Mouse (Mus musculus): Measurements from ENCODE around the gene Rai14.

Rai14 gene

DNA sequence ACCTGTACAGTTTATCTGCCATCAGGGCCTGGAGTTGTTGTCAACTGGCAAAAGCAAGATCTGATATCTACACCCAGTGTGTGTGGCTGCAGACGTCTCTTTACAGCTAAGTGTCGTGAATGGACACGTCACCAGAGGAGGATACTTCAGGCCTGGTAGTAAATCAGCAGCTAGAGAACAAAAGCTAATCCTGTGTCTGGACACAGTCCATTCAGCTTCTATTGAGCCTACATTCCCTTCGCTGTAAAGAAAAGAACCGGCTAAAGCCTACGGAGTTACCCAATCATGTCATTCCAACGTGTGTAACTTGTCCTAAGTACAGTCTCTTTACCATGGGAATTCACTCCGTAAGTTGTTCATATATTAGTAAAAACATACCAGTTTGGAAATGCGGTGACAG, 103.4 kb downstream of the Rai14 start:
- DNase-seq (ENCODE audit: low spot score in 2 of 2) = no peak

DNA sequence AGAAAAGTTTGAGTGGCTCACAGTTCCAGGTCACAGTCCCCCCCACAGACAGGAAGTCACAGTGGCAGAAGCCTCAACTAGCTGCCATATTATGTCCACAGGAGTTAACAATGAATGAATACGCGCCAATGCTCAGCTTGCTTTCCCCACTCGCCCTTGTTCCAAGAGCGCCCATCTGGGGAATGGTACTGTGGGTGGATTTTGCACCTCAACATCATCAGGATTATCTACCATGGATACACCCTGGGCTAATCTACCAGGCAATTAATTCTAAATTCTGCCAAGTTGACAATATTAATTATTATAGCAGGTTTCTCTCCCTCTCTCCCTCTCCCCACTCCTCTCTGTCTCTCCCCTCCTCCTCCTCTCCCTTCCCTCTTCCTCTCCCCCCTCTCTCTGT, 105.3 kb downstream of the Rai14 start:
- DNase-seq (ENCODE audit: low spot score in 2 of 2) = no peak

DNA sequence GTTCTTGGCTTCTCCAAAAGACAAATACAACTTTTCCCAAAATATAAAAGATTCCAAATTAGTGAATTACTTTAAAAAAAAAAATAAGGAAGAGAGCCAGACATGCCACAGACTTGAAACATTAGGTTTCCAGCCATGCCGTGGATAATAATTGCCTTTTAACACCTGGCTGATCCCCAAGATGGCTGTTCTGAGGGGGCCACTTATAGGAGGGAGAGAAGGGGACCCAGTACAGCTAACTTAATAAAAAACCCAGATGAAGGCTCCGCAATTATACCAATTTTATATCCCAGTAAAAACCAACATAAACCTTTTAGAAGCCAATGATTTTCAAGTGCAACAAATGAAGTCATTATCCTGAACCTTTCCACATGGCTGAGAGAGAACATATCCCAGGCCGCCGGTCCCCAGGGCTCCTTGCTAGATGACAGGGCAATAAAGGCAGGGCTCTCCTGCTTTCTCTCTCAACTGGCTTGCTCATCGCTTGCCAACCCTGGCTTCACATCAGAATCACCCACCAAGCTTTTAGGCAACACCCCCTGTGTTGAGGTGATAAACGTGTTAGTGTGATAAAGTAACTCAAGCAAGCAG, 105.8 kb downstream of the Rai14 start:
- DNase-seq (ENCODE audit: low spot score in 2 of 2) = no peak

DNA sequence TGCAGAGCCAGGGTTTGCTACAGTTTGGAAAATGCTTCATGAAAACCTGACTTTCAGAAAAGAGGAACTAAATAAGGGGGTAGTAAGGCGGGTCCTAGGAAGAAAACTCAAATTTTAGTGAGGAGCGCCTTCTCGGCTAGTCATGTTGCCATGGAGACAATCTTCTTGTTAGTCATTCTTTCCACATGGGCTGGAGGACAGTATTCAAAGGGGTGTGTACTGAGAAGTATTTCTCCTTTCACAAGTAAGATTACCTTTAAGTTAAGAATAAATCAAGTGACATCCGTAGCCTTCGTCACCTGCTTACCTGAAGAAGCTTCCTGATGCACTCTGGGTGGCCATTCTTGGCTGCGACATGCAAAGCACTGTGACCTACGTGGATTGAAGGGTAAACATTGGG, 115.0 kb downstream of the Rai14 start:
- no peak for DNase-seq (ENCODE audit: low spot score in 2 of 2)

DNA sequence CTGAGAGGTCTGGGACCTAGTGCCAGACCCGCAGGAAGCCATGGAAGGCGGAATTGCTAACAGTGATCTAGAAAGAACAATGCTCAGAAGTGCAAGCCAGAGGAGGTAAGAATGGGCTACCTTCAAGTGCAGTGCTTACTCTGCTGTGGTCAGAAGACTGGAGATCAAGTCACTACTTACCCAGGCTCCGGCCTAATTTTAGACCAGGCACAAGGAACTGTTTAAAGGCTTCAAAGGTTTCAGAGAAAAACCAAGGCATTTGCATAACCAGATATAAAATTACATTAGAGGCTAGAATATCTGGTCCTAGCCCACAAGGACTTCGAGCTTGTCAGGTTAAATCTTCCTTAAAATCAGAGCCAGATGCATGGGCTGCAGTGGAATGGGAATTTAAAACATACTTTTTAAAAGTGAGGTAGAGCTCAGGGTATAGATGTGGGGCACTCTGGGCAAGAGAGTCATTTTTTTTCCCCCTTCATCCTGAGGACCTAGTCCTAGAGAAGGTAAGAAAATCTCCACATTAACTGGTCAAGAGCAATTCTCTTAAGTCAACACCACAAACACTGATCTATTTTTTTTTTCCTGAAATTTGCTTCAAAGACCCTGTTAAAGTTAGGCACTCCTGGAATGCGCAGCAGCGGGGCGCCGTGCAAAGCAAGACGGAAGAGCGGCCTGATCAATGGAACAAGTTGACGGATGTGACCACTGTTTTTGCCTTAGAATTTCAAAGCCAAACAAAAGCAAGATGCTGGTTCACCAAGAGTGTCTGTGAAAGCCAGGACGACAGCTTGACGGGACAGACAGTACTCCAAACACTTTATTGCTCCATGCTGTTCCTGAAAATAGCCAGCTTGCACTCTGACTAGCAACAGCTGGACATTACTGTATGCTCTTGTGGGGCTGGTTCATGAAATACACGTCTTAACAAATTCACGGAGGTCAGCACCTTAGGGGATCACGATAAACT, 115.9 kb downstream of the Rai14 start:
- no peak for DNase-seq (ENCODE audit: low spot score in 2 of 2)

DNA sequence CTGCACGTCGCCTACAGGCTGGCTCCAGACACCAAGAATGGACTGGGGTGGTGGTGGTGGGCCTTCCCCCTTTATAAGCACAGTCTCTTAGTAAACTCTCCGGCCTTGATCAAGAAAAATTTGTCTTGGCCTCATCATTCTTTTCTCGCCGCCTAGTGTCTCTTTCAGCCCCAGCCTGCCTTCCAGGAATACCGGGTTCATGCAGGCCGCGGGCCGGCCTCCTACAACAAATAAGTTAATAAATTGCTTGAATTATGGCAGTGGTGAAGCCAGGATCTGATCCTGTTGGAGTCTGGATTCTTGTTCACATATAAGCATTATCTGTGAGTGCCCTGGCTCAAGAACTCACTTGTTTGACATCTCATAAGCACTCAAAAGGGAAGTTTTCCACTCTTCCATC, 117.6 kb downstream of the Rai14 start:
- DNase-seq (ENCODE audit: low spot score in 2 of 2) = no peak

DNA sequence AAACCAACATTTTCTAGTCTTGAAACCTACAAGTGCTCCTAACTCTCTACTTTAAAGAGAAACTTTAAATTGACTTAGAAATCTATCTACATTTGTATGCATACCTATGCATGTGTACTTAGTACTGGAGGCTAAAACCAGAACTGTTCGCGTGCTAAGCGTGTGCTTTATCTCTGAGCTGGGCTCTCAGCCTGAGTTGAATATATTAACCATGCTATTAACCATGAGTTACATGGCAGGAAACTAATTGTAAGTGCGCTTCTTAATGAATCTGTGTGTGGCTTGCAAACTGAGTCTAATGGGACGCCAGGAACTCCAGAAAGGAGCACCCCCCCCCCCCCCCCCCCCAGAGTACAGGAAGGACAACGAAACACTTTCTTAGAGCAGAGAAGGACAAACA, 119.0 kb downstream of the Rai14 start:
- no peak for DNase-seq (ENCODE audit: low spot score in 2 of 2)

DNA sequence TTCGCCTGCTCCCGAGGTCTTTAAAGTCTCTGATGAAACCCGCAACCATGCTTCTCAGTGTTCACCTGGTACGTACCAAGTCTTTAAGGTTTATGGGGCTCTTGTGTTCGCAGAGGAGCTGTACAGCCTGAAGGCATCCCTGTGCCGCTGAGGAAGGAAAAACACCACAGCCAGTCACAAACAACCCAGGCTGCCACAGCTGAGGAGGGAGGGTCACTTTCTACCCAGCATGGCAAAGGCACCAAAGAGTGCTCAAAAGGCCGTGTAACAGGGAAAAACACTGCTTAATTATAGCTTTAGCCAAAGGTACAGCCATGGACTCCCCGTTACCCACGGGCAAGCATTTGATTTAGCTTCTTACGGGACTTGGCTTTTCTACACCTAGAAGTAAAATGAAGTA, 119.5 kb downstream of the Rai14 start:
- DNase-seq (ENCODE audit: low spot score in 2 of 2) = no peak

DNA sequence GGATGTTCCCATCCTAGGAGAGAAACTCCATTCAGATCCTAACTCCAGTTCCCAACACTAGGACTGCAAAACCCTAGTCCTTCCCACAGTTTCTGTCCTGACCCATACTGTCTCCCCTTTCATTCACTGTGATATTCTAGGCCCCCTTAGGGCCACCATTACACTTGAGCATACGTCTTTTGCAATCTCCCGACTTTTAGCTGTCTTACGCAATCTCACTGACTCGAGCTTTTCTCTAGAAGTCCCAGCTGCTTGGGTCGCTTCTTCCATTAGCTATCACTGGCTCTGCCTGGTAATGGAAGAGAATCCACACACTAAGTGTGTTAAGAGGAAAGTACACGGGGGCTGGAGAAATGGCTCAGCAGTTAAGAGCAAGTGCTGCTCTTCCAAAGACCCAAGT, 121.3 kb downstream of the Rai14 start:
- DNase-seq (ENCODE audit: low spot score in 2 of 2) = no peak

DNA sequence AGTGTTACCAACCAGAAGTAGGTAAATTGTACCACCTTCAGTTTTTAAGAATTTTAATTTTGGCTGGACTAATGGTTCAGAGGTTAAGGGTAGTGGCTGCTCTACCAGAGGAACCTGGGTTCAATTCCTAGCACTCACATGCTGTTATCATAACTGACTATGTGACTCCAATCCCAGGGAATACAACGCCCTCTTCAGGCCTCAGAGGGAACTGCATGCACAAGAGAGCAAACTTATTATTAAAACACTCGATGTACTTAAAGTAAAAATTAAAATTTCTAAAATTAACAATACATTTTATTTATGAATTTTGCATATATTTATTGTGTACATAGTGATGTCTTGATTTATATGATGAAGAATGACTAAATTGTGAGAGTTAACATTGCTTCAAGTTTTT, 127.9 kb downstream of the Rai14 start:
- no peak for DNase-seq (ENCODE audit: low spot score in 2 of 2)

DNA sequence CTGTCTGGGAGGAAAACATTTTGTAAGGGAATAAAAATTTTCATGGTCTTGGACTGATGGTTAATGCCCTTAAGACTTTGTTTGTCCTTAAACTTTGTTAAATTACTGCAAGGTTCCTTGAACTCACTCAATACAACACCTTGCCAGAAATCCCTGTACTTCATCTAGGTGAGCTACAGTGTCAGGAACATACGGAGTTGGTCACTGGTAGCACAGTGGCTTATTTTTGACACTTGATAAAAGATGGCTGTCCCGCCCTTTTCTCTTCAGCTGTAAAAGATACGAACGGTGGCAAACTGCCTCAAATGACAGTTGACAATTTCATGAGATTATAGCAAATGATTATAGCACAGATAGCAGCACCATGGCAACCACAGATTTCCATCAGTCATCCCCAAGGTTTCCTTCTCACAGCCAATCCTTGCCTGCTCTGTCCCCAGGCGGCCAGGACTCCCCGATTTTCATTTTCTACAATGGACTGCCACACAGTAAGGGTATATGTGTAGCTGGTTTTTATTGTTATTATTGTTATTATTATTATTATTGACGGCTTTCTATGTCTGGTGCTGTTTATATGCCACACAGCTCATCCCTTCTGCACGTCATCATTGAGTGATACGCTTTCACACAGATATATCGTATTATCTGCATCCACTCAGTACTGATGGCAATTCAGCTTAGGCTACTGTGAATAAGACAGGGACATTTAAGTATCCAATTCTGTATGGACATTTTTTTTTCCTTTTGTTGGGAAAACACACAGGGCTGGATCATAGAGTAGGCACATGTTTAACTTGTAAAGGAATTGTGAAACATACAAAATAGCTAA, 129.9 kb downstream of the Rai14 start:
- no peak for DNase-seq (ENCODE audit: low spot score in 2 of 2)

DNA sequence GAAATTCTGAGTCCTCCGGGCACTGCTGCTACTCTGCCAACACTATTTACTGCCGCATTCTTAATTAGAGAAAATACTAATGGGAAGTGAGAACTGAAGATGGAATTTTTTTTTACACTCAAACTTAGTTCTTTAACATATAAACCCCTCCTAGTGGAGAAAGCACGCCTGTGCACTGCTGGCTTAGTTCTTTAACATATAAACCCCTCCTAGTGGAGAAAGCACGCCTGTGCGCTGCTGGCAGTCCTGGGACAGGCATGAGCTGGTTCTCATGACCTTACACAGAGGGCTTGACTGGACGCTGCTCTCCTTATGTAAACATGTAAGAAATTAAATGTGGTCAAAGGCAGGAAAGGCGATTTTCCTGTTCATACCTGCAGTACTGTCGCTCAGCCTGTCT, 131.0 kb downstream of the Rai14 start:
- peak in 1 of 2 experiments; percentile 25 for DNase-seq (ENCODE audit: low spot score in 2 of 2)

DNA sequence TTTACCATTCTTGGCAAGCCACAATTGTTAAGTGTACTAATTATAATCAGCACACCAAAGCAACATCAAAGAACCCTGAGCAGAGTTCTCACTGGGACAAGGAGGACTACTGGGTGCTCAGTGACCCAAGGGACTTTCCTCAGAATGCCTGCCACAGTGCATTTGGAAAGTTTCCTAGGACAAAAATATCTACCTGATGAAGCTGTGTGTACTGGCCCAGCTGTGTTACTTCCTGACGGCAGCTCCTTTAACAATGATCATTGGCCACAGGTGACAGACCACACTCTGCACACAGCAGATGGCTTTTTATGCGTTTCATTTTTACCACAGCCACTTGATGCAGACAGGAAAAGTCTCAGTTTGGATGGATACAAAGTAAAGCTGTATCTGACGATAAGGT, 135.3 kb downstream of the Rai14 start:
- DNase-seq (ENCODE audit: low spot score in 2 of 2) = no peak

DNA sequence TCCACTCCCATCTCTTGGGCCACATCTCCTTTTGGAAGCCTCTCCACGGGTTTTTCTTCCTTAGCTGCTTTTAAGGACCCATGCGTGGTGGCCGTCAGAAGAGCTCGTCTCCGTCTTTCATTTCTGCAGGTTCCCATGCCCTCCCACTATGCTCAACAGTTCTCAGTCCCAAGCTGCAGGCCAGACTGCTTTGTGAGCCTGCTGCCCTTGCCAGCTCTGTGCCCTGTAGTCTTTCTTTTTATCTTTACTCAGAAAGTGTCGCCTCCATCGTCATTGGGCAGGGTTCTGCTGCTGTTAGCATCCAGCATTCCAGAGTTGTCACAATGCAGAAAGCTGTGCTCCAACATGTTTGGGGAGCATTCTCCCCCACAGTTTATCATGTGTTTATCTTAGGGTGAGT, 147.9 kb downstream of the Rai14 start:
- no peak for DNase-seq (ENCODE audit: low spot score in 2 of 2)

DNA sequence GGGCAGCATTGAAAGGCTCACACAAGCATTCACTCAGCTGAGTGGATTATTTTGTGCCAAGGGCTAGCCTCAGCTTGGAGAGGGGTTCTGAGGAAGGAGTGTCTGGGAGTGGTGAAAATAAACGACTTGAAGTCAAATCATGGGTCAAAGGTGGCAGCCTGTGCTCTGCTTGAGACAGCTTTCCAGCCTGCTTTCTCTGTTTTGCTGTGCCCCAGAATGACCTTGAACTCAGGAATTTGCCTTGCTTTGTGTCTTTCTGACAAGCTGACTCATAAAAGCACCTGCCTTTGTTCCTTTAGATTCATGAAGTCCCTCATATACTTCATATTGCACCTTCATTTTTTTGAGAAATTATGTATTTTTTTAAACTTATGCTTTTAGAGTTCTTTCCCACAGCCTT, 150.2 kb downstream of the Rai14 start:
- no peak for DNase-seq (ENCODE audit: low spot score in 2 of 2)

DNA sequence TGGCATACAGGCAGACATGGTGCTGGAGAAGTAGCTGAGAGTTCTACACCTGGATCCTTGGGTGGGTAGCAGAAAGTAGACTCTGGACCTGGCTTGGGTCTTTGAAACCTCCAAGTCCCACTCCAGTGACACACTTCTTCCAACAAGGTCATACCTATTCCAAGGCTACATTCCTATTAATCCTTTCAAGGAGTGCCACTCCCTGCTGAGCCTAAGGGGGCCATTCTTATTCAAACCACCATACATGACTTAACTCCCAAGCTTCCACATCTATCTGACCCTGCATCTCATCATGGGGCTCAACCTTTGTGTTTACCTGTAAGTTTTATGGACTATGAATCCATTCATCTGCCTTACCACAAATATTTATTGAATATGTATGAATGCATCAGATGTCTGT, 152.1 kb downstream of the Rai14 start:
- DNase-seq (ENCODE audit: low spot score in 2 of 2) = no peak

DNA sequence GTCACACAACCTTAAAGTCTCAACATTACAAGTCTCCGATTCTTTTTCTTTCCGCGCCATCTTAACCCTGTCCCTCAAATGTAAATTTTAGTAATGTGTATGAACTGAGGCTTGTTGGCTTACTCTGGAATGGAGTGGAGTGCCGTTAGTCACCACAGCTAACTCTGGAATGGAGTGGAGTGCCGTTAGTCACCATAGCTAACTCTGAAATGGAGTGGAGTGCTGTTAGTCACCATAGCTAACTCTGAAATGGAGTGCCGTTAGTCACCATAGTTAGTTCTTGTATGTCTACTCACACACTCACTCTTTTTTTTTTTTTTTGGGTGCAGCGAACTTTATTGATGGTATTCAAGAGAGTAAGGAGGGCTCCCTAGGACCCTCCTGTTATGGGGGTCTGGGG, 154.4 kb downstream of the Rai14 start:
- DNase-seq (ENCODE audit: low spot score in 2 of 2) = no peak

DNA sequence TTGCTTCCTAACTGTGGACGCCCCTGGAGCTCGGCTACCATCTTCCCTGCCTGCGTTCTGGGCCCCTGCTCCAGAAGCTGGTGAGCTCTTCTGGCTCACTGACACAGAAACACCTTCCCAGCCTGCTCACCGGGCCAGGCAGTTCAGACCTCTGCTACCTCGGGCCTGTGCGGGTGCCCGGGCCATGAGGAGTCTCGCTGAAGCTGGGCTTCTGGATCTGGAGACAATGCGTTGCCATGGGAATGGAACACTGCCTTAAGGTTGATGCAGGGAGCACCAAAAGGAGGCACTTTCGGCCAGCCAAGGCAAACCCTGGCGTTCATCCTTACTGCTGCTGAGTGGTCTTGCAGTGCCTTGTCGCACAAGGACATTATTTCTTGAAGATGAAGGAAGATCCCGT, 156.0 kb downstream of the Rai14 start, which contains the start of gene Ttc23l:
Gene Ttc23l, minus strand, starts transcription at position 204 of the 400 bp plus-strand sequence.
- DNase-seq (ENCODE audit: low spot score in 2 of 2) = no peak

DNA sequence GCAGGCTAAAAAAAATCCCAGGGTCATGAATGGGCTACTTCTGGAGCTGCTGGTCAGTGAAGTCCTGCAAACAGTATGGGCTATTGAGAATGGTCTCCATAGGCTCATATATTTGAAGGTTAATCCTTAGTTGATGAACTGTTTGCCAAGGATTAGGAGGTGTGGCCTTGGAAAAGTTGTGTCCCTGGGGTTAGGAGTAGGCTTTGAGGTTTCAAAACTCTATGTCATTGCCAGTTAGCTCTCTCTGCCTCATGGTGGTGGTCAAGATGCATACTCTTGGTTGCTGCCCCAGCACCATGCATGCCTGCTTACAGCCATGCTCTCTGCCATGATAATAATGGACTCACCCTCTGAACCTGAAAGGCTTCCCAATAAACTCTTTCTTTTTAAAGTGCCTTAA, 160.1 kb downstream of the Rai14 start:
- no peak for DNase-seq (ENCODE audit: low spot score in 2 of 2)

DNA sequence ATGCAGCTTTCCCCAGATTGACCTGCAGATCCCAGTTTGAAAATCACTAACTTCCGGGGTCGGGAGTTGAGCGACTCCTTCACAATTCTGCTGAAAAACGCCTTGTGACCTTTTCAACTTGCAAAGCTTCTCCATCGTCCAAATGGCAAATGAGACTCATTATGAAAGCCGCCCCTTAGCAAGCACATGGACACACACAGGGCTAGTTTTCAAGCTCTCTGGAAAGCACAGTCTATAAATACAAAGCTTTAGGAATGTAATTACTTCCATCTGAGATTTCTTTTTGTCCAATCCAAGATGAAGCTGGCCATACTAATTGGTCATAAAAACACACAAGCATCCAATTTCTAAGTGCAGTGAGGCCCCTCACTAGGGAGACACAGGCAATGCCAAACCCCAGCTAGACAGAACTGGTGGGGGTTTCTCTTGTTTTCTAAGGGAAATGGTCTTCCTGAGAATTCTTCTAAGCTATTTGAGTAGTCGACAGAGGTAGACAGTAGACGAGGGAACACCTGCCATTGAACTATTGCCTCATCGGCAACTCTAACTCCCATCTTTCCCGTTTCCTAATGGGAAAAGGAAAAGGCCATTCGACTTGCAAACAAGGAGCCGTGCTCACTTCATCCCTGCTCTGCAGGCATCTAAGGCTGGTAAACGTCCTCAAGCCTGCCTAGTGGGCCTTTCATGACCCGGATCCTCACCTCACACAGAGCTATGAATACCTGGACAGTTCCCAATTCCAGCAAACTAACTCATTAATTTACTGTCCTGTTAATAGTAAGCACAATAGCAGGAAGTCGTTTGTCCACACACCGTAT, 173.9 kb downstream of the Rai14 start:
- DNase-seq (ENCODE audit: low spot score in 2 of 2) = no peak

DNA sequence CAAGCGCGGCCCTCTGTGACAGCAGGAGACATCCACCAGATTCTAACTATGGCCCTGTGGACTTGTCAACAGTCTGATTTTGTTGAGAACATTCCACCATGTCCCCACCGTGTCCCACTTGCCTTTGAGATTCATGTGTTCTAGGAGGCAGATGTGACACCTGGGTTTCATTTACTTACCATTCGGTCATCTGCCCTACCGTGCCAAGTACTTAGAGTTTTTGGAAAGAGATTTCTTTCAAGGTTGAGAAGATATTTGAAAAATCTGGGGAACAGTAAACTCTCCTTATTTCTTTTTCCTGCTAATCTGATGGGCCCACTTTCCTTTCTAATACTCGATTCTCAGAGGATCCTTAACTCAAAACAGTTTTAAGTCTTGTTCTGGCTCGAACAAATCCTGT, 178.5 kb downstream of the Rai14 start:
- no peak for DNase-seq (ENCODE audit: low spot score in 2 of 2)

DNA sequence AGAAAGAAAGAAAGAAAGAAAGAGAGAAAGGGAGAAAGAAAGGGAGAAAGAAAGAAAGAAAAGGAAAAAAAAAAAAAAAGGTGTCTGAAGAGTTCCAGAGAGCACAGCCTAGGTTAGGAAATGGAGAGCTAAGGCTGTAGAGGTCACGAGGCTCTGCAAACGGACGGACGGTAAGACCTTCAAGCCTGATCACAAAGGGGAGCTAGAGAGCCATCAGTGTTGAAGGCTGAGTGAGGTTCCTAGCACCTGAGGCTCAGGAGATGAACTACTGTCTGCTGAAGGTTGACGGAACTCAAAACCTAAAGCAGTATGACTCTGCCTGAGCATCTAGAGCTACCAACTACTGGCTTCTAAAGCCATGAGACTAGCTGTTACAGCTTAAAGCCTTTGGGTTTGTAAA, 179.8 kb downstream of the Rai14 start:
- no peak for DNase-seq (ENCODE audit: low spot score in 2 of 2)
